Mouse (Mus musculus): Measurements from ENCODE around the gene Ankrd11. TPM values are rescaled to one million over a fixed set of nuclear protein-coding genes. Genes with fewer than 3 reads are reported as not detected.
"Not testable (repeated sequence)": the region's sequence is repeated elsewhere in the genome, so short reads cannot be mapped to it uniquely, and the experiment has no call there.

The Ankrd11 gene
- total RNA-seq, 2 experiments from 2014 or later: 83.6 to 84.5 TPM

DNA sequence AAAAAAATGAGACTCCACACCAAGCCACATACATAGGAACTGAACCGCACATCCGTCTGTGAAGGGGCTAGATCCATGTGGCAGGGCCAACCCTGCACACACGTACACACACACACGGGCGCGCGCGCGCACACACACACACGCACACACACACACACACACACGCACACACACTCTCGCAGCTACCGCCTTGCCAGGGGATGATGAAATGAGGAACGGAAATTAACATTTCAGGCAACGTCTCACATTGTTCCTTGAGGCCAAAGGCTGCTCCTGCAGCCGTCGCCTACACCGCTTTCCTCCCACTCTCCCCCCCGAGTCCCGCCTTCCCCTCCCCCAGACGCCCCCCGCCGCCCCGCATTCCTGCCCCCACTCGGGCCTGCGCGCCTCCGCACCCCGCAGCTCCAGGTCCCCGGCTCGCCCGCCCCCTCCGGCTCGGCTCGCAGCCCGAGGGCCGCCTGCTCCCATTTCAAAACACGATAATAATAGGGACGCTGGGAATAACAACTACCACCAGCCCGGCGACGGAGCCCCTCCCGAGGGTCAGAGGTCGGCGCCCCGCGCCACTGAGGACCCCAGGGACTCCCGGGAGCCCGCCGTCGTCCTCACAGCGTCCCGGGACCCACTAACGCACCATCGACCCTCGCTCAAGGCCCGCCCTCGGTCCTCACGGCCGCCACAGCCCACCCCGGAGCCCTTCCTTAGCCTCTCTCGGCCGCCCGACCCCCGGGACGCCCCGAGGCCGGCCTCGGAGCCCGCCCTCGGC, 886 bp downstream of the Ankrd11 start:
- intact Hi-C loops (cut with DNase I): loop anchor here (5.0 kb wide), 1 partner anchor 61 kb away; the partner anchor contains the start of gene Rpl13
- DNase-seq: peak; percentile 63 to 79

DNA sequence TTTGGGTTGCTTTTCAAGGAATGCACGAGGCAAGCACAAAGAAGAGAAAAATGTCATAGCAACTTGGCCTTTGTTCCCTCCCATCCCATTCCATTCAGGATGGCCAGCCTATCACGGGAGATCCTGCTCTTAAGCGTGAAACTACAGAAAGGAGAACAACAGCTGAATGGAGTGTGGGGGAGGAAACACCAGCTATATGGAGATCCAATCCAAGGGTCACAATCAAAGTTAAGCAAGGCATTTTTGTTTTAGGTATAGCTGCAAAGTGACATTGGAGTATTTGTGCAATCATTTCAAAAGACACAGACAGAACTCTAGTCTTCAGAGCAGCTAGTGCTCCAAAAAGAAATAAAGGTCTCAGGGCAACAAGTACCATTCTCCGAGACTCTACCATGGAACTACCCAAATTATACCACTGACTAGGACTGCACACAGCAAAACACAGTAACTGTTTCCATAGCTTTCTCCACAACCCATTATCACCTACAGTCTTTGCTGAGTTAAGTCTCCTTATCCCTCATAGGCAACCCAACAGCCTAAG, 1.9 kb downstream of the Ankrd11 start:
- no peak for DNase-seq
- intact Hi-C loops (cut with DNase I): loop anchor here (5.0 kb wide), 1 partner anchor 62 kb away; the partner anchor contains the start of gene Rpl13

DNA sequence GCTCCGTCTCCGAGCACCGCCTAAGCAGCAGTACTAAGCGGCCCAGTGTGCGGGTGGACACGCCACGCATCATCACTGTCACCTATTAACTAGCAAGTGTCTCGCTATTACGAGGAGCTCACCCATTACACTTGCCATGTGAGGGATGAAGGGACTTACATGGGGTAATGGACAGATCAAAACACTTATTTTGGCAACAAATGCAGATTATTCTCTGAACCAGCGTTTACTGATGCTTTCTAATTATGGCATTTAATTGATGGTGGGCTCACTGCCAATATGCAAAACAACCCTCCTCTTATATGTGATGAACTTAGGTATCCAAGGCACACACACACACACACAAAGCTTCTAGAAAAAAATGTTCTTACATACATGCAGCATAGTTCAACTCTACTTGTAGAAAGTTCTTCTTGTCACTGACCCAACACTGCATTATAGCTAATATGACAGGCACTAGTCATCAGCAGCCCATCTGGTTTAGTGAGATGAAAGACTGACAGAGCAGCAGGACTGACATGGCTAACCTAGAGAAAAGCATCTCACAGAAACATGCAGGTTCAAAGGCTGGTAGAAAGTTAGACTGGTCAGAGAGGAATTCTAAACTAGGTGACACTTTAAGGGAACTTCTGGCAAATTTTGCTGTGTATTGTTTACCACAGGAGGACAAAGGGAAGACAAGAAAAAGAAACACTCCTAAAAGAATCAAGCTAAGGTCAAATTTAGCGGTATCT, 2.5 kb downstream of the Ankrd11 start:
- DNase-seq: no peak
- intact Hi-C loops (cut with DNase I): loop anchor here (5.0 kb wide), 2 partner anchors 37 to 63 kb away; partner anchors contain the start of gene Rpl13

DNA sequence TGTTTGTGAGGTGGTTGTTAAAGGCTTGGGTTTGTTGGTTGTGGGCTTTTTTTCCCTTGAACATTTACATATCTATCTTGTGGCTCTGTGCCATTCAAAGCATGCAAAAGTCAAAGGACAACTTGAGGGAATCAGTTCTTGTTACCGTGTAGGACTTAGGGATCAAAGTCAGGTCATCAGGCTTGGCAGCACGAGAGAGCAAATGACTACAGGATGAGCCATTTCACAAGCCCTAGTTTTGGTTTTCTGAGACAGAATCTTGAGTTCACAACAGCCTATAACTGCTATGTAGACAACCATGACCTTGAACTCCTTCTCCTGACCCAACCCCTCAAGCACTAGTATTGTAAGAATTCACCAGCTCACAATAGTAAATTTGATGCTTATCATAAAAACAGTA, 3.7 kb downstream of the Ankrd11 start:
- intact Hi-C loops (cut with DNase I): loop anchor here (5.0 kb wide), 1 partner anchor 36 kb away; no protein-coding TSS in a partner anchor
- DNase-seq: no peak

DNA sequence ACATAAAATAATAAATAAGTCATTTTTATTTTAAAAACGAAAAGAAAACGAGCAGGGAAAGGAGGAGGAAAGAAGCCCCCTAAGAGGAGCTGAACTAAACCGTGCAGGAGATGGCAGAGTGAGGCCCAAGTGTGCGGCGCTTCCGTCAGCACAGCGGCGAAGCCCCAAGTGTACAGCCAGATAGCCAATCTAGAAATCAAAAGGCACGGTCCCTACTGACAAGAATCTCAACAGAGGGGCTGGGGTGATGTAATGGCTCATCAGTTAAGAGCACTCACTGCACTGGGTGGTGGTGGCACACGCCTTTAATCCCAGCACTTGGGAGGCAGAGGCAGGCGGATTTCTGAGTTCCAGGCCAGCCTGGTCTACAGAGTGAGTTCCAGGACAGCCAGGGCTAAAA, 4.6 kb downstream of the Ankrd11 start:
- DNase-seq: no peak
- intact Hi-C loops (cut with DNase I): loop anchor here (5.0 kb wide), 1 partner anchor 35 kb away; no protein-coding TSS in a partner anchor

DNA sequence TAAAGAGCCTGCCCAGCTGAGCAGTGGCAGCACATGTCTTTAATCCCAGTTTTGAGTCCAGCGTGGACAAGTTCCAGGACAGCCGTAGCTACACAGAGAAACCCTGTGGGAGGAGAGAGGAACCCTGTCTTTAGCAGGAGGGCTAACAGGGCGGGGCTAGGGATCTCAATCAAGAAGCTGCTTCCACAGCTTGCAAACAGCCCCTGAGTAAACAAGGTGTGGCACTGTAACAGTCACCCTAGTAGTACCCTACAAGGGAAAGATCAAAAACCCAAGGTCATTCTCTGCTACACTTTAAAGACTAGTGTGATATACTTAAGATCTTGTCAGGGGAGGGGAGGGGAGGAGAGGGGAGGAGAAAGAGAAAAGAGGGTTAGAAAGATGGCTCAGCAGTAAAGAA, 5.1 kb downstream of the Ankrd11 start:
- peak in 1 of 2 experiments; percentile 31 for DNase-seq
- intact Hi-C loops (cut with DNase I): loop anchor here (5.0 kb wide), 1 partner anchor 35 kb away; no protein-coding TSS in a partner anchor

DNA sequence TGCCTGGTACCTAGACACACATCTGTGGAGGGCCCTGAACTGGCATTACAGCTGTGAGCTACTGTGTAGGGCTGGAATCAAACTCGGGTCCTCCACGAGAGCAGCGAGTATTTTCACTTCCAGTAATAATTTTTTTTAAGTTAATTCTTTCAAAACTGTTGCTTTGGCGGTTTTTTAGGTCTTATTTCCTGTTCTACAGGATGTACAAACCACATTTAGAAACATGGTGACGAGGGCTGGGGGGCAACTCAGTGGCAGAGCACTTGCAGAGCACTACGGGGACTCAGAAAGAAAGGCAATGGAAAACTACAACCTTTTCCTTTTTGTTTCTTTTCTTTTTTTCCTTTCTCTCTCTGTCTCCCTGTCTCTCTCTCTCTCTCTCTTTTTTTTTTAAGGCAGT, 7.9 kb downstream of the Ankrd11 start:
- intact Hi-C loops (cut with DNase I): no loop called here
- DNase-seq: no peak

DNA sequence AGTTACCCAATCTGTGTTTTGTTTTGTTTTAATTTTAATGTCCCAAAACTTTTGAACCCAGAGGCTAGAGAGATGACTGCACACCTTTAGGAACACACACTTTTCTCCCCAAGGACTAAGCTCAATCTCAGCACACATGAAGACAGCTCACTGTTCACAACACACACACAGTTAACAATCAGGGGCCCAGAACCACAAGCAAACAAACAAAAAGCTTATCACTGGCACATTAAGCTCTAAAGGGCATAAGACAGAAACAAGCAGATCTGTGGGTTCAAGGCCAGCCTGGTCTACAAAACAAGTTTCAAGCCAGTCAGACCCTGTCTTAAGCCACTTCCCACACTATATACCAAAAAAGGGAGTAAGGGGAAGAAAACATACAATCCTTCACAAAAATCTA, 8.6 kb downstream of the Ankrd11 start:
- intact Hi-C loops (cut with DNase I): no loop called here
- no peak for DNase-seq

DNA sequence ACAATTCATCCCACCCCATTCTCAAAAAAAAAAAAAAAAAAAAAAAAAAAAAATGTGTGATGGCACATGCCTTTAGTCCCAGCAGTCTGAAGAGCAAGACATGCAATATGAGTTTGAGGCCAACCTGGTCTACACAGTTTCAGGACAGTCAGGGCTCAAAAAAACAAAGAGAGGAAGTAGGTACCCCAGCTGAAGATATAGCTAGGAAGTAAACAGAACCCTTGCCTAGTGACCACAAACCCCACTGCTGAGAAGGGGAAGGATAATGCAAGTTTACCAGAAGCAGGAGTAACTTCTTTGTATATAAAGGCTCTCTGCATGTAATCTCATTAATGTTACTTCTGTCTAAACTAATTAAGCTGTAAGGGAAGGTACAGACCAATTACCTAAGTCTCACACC, 9.3 kb downstream of the Ankrd11 start:
- intact Hi-C loops (cut with DNase I): no loop called here
- no peak for DNase-seq

DNA sequence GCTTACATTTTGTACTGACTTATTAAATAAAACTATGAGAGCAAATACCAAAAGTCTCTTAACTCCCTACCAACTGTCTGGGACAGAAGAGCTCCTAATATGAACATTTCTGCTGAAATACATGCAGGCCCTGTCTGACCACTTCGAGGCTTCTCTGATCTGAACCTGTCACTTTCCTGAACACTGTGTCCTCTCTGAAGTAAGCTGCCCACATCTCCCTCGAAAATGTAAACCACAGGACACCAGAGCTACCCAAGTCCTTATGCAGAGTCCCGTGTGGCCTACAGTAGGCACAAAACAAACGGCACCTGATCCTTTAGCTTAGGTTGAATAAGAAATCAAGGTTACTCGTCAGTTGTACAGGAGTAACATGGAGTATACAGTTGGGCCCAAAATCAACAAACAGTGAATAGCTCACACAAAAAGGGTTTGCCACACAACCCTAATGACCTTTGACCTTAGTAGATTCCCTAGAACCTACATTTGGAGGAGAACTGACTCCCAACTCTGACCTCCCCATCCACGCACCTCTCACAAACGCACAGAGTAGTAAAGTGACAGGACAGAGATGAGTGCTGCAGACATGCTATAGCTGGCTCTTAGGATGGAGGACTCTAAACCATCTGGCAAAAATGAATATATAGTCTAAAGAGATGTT, 10.6 kb downstream of the Ankrd11 start:
- DNase-seq: no peak
- intact Hi-C loops (cut with DNase I): no loop called here

DNA sequence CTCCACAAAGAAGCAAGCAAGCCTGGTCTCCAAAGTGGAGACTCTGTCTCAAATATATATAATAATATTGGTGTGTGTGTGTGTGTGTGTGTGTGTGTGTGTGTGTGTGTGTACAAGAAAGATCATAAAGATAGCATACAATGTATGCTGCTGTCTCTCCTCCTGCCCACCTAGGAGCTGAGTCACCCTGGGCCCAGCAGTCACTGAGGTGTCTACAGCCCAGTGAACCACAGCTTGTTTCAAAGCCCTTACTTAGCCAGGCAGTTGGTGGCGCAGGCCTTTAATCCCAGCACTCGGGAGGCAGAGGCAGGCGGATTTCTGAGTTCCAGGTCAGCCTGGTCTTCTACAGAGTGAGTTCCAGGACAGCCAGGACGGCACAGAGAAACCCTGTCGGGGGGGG, 12.0 kb downstream of the Ankrd11 start:
- intact Hi-C loops (cut with DNase I); DNase-seq: not testable (repeated sequence)

DNA sequence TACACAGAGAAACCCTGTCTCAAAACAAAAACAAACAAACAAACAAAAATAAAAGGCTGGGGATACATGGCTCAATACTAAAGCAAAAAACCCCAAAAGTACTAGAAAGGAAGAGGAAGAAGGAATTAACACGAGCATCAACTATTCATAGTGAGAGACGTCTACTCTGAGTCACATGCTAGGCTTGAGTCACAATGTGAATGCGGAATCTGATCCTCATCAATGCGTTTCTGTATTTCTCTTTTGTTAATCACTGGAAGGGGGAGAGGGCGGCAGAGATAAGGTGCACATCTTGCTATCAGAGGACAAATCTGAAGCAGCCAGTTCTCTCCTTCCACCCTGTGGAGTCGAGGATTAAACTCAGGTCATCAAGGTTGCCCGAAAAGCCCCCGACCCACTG, 14.3 kb downstream of the Ankrd11 start:
- intact Hi-C loops (cut with DNase I): no loop called here
- DNase-seq: no peak

DNA sequence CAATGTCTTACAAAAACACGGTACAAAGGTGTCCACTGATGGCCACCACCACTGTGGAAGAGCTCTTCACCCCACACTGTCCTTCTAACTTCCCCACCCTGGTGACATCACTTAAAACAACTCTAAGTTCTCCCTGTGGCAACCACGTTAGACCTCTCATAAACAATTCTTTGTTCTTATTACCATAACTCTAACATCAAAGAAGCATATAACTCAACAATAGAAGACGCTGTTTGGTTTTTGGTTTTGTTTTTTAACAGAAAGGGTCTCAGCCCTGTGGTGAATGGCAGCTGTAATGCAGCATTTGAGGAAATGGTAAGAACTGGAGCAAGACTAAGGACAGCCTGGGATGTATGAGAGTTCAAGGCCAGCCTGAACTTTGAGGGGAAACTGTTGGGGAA, 16.1 kb downstream of the Ankrd11 start:
- intact Hi-C loops (cut with DNase I): no loop called here

DNA sequence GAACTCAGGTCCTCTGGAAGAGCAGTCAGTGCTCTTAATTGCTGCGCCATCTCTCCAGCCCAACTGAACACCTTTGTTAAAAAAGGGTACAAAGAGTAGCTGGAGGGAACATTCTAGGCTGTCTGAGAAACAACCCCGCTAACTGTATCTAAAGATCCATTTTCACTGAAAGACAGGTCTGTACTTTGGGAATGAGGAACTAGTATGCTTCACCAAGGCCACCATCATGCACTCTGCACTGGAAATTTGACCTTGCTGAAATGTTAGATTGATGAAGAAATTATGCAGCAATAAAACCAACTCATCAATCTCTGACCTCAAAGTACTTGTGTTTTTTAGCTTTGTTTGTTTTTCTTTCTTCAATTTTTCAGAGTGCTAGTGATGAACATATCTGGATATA, 17.9 kb downstream of the Ankrd11 start:
- intact Hi-C loops (cut with DNase I): no loop called here
- no peak for DNase-seq

More for the DNA sequence above, 16.1 kb downstream of the Ankrd11 start:
- no peak for DNase-seq

DNA sequence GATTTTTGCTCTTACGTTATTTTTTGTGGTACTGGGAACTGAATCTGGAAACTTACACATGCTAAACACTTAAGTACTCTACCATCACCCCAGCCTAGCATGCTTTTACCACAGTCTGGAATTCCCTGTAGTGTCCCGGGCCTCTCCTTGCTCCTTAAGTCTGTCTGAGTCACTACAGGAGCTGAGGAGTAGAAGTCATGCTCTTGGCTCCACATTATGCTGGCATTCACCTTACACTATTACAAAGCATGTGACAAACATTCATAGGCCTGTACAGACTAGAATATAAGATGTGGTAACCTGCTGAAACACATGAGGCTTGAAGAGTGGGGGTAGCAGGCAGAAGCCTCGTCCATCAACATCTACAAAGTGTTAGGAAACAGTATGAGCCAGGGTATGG, 19.4 kb downstream of the Ankrd11 start:
- intact Hi-C loops (cut with DNase I): no loop called here
- no peak for DNase-seq

DNA sequence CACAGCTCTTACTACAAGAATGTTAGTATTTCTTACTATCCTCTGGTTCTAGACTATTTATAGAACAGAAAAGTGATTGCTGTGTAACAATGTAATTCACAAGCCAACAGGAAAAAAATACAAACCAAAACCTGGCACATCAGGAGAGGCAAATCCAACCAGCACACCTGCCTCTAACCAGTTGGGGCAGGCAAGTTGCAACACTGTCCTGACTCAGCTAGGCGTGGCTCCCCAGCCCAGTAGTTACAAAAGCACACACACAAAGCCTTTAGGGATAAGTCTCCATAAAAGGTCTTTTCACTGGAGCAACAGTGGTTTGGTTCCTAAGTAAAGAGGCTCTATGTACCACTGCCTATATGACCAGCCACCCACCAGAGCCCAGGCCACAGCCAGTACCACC, 20.8 kb downstream of the Ankrd11 start:
- intact Hi-C loops (cut with DNase I): no loop called here
- peak in 1 of 2 experiments; percentile 27 for DNase-seq

DNA sequence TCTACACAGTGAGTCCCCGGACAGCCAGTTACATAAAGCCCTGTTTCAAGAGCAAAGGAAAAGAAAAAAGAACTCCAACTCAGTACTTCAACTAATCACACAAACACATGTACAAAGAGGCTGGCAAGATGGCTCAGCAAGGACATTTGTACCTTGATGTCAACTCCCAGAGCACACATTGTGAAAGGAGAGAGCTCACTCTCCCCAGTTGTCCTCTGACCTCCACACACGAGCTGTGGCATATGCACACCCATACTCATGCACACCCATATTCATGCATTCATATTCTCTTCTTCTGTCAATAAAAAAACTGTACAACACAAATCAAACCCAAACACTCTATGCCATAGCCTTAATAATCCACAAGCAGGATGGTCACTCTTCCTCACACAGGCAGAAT, 21.2 kb downstream of the Ankrd11 start:
- no peak for DNase-seq

DNA sequence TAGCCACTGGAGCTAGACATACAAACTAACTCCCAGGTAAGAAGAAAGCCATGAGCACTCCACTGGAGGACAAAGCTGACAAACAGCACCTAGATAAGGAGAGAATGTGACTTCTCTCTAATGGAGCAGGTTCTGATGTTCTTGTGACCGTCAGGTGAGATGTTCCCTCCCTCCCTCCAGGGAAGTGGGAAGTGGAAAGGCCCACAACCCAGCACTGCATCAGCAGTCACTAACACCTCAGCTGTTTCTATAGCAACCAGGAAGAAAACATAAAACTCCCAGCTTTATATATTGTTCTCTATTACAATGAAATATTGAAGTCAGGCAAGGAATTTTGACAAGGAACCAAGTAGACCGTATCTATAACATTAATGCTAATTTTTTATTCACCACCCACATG, 22.0 kb downstream of the Ankrd11 start:
- intact Hi-C loops (cut with DNase I): no loop called here
- no peak for DNase-seq

More for the DNA sequence above, 21.2 kb downstream of the Ankrd11 start:
- intact Hi-C loops (cut with DNase I): no loop called here

DNA sequence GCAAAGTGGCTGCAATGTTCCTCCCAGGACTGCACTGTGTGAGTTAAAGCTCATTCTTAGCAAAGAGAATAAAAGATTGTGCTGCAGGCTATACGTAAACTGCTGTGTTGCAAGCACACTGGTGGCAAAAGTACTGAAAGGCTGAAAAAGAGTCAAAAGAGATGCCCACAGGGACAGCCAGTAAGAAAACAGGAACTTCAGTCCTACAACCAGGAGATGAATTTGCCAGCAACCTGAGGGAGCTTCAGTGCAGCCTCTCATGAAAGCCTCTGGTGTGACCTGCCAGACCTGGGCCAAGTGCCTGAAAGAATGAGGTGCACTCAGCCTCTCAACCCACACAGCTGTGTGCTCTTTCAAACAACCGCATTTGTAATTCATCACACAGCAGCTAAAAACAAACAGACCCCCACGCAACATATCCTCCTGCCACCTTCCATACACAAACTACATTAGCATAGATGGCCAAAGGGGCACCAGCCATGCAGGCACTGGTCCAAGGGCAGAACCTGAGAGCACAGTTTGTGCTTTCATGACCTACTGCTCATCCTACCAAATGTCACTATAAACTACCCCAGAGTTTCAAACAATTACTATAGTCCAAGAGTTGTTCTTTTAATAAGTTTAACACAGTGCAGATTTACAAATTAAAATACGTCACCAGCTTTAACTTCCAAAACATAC, 23.5 kb downstream of the Ankrd11 start:
- DNase-seq: no peak
- intact Hi-C loops (cut with DNase I): no loop called here

DNA sequence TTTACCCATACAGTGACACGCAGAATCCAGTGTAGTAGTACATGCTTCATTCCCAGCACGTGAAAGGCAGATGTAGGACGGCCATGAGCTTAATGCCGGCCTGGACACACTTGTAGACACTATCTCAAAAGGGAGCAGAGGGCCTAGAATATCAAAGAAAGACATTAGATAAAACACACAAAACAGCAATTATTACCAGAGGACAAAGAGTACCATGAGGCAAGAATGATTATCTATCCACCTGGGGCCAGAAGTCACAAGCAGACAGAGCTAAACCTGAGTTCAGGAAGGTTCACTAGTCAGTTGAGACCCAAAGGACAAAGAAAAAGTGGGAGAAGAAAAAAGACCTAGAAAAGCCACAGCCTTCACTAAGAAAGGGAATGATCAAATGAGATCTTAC, 24.9 kb downstream of the Ankrd11 start:
- intact Hi-C loops (cut with DNase I): no loop called here
- no peak for DNase-seq

Data from heart, postnatal 10 days (tissue).